Mouse (Mus musculus) neutrophil, adult 59 days (primary cell): ENCODE measurements around the gene Ncam1. TPM values are rescaled to one million over a fixed set of nuclear protein-coding genes. Genes with fewer than 3 reads are reported as not detected.

Source experiments
- total RNA-seq, 2 experiments: library from RNA; stranded (reverse); gene quantifications; 1 replicate in 1 of 2; 2 replicates in 1 of 2; pipeline ENCODE4 v1.2.4; 2023

Gene Ncam1
- total RNA-seq, result 10 to 100 TPM; 63.3 to 64.0 TPM

DNA sequence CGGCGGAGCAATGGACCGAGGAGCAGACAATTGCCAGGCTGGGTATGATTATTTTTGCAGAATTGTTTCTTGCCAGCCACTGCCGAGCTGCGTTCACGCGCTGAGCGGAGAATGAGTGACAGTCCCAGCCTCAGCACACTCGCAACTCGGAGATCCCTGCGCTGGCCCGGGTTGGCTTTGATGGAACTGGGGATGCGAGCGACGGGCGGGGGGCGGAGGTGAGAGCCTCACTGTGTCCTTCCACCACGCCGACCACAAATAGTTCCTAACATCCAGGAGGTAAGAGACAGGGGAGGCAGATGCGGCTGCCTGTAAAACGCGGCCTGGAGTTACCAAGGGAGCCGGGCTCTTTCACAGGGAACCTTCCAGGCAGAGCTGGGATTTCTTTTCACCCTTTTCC lies at the start of gene Ncam1:
TSS of gene Ncam1 (minus strand) at position 120 of the 400 bp plus-strand sequence.

GRCm38 (mm10) chr9:49485892-49486311 lies 312.8 kb downstream of the Ncam1 start, which contains the start of gene Ttc12:
Ttc12 (minus strand) TSS chr9:49486225.

